Mouse (Mus musculus): ENCODE results near the gene Hopx.

Hopx gene

GRCm38 (mm10) chr5:77133960-77134359, 19.0 kb upstream of the Hopx start:
- no peak for DNase-seq (ENCODE audit: extremely low read depth, low read depth, low spot score)

GRCm38 (mm10) chr5:77132457-77133135, 17.7 kb upstream of the Hopx start:
- DNase-seq (ENCODE audit: extremely low read depth, low read depth, low spot score), result no peak

GRCm38 (mm10) chr5:77131879-77132278, 17.0 kb upstream of the Hopx start:
- DNase-seq (ENCODE audit: extremely low read depth, low read depth, low spot score), result no peak

GRCm38 (mm10) chr5:77130310-77131020, 15.5 kb upstream of the Hopx start:
- no peak for DNase-seq (ENCODE audit: extremely low read depth, low read depth, low spot score)

- no peak for DNase-seq (ENCODE audit: extremely low read depth, low read depth, low spot score)
Observed at GRCm38 (mm10) chr5:77129907-77130306, 15.0 kb upstream of the Hopx start.

- DNase-seq (ENCODE audit: extremely low read depth, low read depth, low spot score), result no peak
Observed at GRCm38 (mm10) chr5:77128854-77129253, 13.9 kb upstream of the Hopx start.

GRCm38 (mm10) chr5:77126415-77126968, 11.6 kb upstream of the Hopx start:
- DNase-seq (ENCODE audit: extremely low read depth, low read depth, low spot score), result no peak

DNA sequence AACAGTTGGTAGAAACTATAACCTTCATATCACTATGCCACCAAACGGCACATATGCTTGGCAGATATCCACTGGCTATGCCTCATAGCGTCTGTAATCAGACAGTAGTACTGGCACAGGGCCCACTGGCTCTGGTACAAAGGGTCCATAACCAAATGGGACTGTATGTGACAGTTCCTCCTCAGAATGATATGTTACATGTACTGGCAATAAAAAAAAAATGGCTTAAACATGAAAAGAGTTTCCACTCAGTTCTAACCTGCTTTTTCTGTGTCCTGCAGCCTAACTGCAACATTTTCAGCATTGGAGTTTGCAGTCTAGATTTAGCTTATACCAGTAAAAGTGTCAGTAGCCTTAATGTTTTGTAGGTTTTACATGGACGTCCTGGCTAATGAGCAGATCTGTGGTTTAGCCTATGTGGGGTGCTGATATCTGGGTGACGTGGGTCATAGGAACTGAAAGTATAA, 9.9 kb upstream of the Hopx start:
- DNase-seq (ENCODE audit: extremely low read depth, low read depth, low spot score), result no peak

DNA sequence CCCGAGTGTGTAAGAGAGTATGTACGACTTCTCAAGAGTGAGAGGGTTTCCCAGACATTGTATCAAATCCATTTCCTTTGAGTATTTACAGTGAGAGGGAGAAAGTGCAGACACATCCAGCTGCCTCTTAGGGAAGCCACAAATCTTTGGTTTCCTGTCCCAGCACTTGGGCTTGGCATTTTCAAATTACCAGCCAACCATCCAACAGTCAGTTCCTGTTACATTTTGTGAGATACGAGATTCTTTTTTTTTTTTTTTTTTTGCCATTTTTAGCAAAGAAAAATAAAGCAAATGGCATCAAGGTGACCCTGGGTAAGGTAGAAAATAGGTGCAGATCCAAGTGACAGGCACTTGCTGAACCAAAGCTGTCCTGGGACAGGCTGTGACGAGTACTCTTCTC, 9.2 kb upstream of the Hopx start:
- DNase-seq (ENCODE audit: extremely low read depth, low read depth, low spot score), result no peak

DNA sequence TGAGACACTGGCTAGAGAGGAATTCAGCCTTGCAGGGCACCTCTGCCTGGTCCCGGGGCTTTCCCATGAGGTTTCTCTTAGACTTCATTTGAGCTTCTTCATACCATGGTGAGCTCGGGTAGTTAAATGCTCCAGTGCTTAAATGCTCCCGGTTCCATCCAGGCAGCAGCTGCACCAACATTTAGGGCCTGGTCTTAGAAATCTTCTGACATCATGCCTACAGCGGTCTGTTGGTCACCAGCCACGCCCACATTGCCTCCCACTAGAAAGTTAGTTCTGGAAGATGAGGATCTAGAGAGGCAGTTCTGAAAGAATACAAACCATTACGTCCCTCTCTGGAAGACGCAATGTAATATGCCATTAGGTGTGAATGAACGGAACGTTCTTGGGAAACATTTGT, 8.7 kb upstream of the Hopx start:
- DNase-seq (ENCODE audit: extremely low read depth, low read depth, low spot score), result no peak

DNA sequence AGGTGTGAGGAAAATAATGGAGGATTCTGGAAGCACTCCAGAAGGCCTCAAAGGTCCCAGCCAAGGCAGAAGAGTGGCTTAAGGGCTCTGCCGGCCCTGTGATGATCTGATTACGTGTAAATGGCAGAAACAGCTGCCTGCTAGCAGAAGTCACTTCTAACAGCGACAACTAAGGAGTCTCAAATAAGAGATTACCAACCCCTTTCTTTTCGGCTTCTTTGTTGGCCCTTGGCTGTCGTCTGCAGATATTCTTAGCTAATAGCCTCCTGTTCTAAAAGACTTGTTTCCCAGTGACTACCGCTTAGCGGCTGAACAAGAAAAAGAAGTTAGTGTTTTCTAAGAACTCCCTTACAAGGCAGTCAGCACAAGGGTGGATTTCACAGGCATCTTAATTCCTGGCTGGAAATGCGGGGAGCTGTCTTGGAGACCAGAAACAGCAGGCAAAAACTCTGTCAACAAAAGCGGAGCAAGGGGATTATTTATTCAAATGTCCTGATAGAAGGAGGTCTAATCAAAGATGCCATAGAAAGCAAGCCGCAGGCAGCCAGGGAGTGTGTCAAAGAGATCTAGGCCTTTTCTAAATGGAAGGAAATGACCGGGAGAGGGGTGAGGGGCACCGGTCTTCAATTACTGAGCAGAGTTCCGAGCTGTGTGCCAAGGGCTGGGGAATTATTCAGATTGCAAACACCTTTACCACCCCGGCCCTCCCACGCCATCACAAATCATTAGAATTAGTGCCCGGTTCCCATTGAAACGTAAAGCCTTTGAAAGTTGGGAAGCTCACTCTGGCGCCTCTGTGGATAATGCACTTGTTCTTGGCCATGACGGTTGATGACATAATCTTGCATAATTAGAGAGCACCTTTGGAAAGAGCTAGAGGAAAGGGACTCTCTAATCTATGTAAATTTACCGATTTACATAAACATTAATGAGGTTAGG, 7.6 kb upstream of the Hopx start:
- DNase-seq (ENCODE audit: extremely low read depth, low read depth, low spot score), result no peak

GRCm38 (mm10) chr5:77120701-77121100, 5.8 kb upstream of the Hopx start:
- no peak for DNase-seq (ENCODE audit: extremely low read depth, low read depth, low spot score)

DNA sequence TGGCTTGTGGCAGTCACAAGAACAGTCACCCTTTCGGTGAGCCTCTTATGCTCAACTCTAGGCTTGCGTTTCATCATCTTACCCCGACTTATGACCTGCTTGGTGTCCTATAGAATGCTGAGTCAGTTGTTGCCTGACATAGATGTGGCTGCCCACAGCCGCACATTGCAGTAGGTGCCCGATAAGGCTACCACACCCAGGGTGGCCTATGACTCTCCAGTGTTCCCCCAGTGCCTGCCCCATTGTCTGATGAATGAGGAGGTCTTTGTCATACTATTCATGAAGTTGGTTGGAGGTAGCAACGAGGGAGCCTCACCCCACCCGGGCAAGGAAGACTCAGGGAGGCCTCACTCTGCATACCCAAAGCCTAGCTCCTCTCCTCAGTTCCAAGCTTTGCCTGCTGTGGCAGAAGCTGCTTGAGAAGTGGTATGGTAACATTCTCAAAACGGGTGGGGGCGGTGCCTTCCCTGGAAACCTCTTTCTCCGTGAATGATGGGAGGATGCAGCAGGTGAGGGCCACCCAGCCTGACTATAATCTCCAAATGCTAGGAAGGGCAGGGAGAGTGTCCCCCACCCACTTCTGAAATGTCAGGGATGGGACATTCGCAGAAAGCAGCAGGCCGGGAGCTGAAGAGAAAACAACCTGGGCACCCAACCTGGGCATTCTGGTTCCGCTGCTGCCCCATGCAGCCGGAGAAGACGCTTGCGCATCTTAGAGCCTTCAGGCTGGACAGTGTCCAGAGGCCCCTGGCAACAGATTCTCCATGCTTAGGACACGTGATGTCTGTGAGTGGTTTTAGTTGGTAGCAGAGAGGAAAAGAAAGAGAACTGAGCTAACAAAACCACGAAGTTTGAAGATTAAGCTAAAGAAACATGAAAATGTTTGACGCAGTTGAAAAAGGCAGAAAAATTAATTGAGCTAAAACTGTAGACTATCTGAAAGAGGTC, 4.8 kb upstream of the Hopx start:
- no peak for DNase-seq (ENCODE audit: extremely low read depth, low read depth, low spot score)

GRCm38 (mm10) chr5:77115732-77116131, 811 bp upstream of the Hopx start:
- DNase-seq (ENCODE audit: extremely low read depth, low read depth, low spot score), result no peak

DNA sequence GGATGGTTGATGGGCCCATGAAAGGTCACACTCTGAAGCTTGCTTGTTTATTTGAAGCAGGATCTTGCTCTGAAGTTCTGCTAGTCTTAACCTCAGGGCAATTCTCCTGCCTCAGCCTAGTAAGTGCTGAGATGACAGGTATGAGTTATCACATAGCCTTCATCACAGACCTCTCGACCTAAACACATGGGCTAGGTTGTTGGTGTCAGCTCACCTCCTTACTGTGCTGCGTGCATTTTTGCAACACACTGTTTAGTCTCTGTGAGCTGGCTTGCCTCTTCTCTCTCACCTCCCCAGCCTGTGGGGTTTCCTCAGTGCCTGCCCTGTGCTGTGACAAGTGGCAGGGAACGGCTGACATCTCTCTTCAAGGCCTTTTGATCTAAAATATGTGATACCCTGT, 1.1 kb downstream of the Hopx start:
- no peak for DNase-seq (ENCODE audit: extremely low read depth, low read depth, low spot score)

- no peak for DNase-seq (ENCODE audit: extremely low read depth, low read depth, low spot score)
Observed at GRCm38 (mm10) chr5:77112066-77112465, 2.9 kb downstream of the Hopx start.

DNA sequence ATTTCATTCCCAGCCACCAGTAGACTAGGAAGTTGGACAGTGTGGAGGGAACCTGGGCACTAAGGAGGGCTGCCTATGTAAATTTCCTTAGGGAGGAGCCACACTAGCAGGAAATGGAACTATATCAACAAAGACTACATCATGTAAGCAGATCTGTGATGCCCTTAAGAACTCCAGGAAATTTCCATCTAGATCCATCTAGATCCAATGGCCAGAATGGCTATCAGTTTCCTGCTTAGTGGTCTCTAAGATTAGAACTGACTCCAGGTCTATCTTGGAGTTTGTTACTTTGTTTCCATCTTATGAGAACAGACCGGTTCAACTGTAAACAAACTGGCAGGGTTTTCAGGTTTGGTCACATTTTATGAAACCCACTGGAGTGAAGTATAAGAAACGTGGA, 5.1 kb downstream of the Hopx start:
- no peak for DNase-seq (ENCODE audit: extremely low read depth, low read depth, low spot score)

DNA sequence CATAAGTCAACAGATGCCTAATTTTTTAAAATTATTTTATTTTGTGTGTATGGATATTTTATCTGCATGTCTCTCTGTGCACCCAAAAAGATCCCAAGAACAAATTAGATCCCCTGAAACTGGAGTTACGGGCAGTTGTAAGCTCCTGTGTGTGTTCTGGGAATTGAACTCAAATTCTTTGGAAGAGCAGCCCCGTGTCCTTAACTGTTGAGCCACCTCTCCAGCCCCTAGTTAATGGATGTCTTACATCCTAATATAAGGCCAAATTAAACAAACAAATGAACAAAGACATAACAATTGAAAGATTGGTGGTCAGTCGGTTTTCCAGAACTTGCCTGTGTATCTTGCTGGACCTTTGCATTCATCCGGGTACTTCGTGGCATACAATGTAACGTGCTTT, 6.1 kb downstream of the Hopx start:
- DNase-seq (ENCODE audit: extremely low read depth, low read depth, low spot score), result no peak

- DNase-seq (ENCODE audit: extremely low read depth, low read depth, low spot score), result no peak
Observed at GRCm38 (mm10) chr5:77107146-77107822, 7.6 kb downstream of the Hopx start.
